Mouse (Mus musculus): ENCODE results near the gene 6330409D20Rik. TPM values are rescaled to one million over a fixed set of nuclear protein-coding genes. Genes with fewer than 3 reads are reported as not detected.

Gene 6330409D20Rik
- 0.20 and 0.28 TPM in 2 replicates for polyA plus RNA-seq (2015; fragmentation: Nextera tagmentation; extraction: Ambion mirVana)

GRCm38 (mm10) chr2:32740916-32741272, at the start of gene 6330409D20Rik:
Gene 6330409D20Rik (minus strand): TSS chr2:32741016.
- no peaks in the 10 kb centered on the region for H3K36me3 ChIP-seq (ENCODE audit: control insufficient read depth, insufficient read depth, low read length)
- H3K4me2 ChIP-seq (ENCODE audit: low read depth, low read length) = peak within 1 kb of the TSS; percentile 91
- ATAC-seq (ENCODE audit: insufficient read depth, low FRiP score) = no peak
- peaks cover 7% of the 10 kb centered on the region; the same call in 1 of the 2 replicates for H3K27me3 ChIP-seq (ENCODE audit: control insufficient read depth, insufficient read depth, low read length)
- H3K9me3 ChIP-seq (replicated peaks; ENCODE audit: control insufficient read depth, low read length) = no peaks in the 10 kb centered on the region
- no peak within 1 kb of the TSS for H3K27ac ChIP-seq (ENCODE audit: low read length)
- H3K4me1 ChIP-seq (ENCODE audit: control insufficient read depth, insufficient read depth, low read length) = peaks cover 16% of the 10 kb centered on the region
- WGBS = 11% methylated on average over 10 of the region's 11 CpGs
- peak within 1 kb of the TSS; percentile 52 for H3K4me3 ChIP-seq (replicated peaks; ENCODE audit: low read length)
- peak within 1 kb of the TSS; percentile 68 for H3K9ac ChIP-seq (ENCODE audit: low read length)

DNA sequence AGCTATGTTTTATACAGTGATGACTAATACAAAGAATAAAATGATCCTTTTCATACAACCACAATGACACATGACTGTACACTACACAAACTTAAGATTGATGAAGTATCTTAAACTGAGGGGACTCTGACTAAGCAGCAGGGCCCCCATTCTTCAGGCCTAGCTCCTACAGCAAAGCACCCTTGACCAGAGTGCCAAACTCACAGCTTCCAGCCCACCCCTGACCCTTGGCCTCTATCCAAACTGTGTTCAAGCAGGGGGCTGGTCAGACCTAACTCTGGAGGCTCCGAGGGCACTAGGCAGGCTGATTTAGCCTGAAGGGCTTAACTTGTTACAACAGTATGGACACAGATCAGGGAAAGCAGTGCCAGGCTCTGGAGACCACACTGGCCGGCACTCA, 47.8 kb upstream of the 6330409D20Rik start:
- no peaks in the 10 kb centered on the region for H3K36me3 ChIP-seq (ENCODE audit: control insufficient read depth, insufficient read depth, low read length)
- H3K9ac ChIP-seq (ENCODE audit: low read length) = no peak overlapping the region
- no peaks in the 10 kb centered on the region for H3K4me1 ChIP-seq (ENCODE audit: control insufficient read depth, insufficient read depth, low read length)
- 45% methylated on average over 2 of the region's 2 CpGs for WGBS
- no peak overlapping the region for H3K4me2 ChIP-seq (ENCODE audit: low read depth, low read length)
- no peaks in the 10 kb centered on the region for H3K27me3 ChIP-seq (ENCODE audit: control insufficient read depth, insufficient read depth, low read length)
- ATAC-seq (ENCODE audit: insufficient read depth, low FRiP score) = no peak
- no peaks in the 10 kb centered on the region for H3K9me3 ChIP-seq (replicated peaks; ENCODE audit: control insufficient read depth, low read length)
- no peak overlapping the region for H3K27ac ChIP-seq (ENCODE audit: low read length)
- H3K4me3 ChIP-seq (replicated peaks; ENCODE audit: low read length) = no peak overlapping the region

GRCm38 (mm10) chr2:32787176-32787575, 46.4 kb upstream of the 6330409D20Rik start:
- Histone ChIP-seq H3K4me2 (ENCODE audit: low read depth, low read length) (no peak overlapping the region), H3K36me3 (ENCODE audit: control insufficient read depth, insufficient read depth, low read length) (no peaks in the 10 kb centered on the region), H3K9me3 (replicated peaks; ENCODE audit: control insufficient read depth, low read length) (no peaks in the 10 kb centered on the region), H3K27ac (ENCODE audit: low read length) (no peak overlapping the region), H3K4me1 (ENCODE audit: control insufficient read depth, insufficient read depth, low read length) (no peaks in the 10 kb centered on the region), H3K4me3 (replicated peaks; ENCODE audit: low read length) (no peak overlapping the region), H3K9ac (ENCODE audit: low read length) (no peak overlapping the region), H3K27me3 (ENCODE audit: control insufficient read depth, insufficient read depth, low read length) (no peaks in the 10 kb centered on the region)
- no peak for ATAC-seq (ENCODE audit: insufficient read depth, low FRiP score)
- WGBS = 61% methylated on average over 6 of the region's 6 CpGs

DNA sequence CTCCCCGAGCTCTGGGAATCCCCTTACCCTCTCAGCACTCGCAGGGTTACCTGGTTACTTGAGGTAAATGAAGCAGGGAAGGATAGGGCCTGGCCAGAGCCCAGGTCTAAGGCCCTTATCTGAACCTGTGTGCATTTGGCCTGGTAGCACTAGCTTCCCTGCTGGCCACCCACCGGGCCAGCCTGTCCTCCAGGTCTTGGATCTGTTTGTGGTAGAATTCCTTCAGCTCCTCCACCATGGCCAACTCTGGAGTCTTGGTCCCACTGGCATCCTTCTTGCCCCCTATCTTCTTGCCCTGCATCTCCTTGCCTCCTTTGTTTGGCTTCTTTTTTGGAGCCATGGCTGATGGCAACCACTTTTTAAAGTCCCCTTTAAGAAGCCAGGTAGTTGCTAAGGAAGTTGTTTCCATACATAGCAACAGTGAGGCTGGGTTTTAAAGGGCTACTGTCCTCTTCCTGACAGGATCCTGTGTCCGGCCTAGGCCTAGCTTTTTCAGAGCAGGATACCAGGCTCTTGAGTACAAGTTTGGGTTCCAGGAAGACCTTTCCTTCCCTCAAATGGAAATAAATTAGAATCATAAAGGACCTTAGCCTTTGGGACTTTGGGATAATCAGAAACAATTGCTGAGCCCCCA, 43.3 kb upstream of the 6330409D20Rik start, which contains the start of gene Cfap157:
Gene Cfap157 (minus strand): TSS at position 381 of the 634 bp plus-strand sequence.
- no peaks in the 10 kb centered on the region for H3K36me3 ChIP-seq (ENCODE audit: control insufficient read depth, insufficient read depth, low read length)
- WGBS = 53% methylated on average over 4 of the region's 4 CpGs
- H3K27ac ChIP-seq (ENCODE audit: low read length) = no peak within 1 kb of the TSS
- H3K4me2 ChIP-seq (ENCODE audit: low read depth, low read length) = no peak within 1 kb of the TSS
- H3K27me3 ChIP-seq (ENCODE audit: control insufficient read depth, insufficient read depth, low read length) = no peaks in the 10 kb centered on the region
- H3K9ac ChIP-seq (ENCODE audit: low read length) = no peak within 1 kb of the TSS
- no peaks in the 10 kb centered on the region for H3K4me1 ChIP-seq (ENCODE audit: control insufficient read depth, insufficient read depth, low read length)
- H3K9me3 ChIP-seq (replicated peaks; ENCODE audit: control insufficient read depth, low read length) = no peaks in the 10 kb centered on the region
- H3K4me3 ChIP-seq (replicated peaks; ENCODE audit: low read length) = no peak within 1 kb of the TSS
- no peak for ATAC-seq (ENCODE audit: insufficient read depth, low FRiP score)

GRCm38 (mm10) chr2:32781710-32782109, 40.9 kb upstream of the 6330409D20Rik start:
- no peak for ATAC-seq (ENCODE audit: insufficient read depth, low FRiP score)
- Histone ChIP-seq H3K36me3 (ENCODE audit: control insufficient read depth, insufficient read depth, low read length) (no peaks in the 10 kb centered on the region), H3K9me3 (replicated peaks; ENCODE audit: control insufficient read depth, low read length) (no peaks in the 10 kb centered on the region), H3K27ac (ENCODE audit: low read length) (no peak overlapping the region), H3K27me3 (ENCODE audit: control insufficient read depth, insufficient read depth, low read length) (no peaks in the 10 kb centered on the region), H3K4me2 (ENCODE audit: low read depth, low read length) (no peak overlapping the region), H3K4me1 (ENCODE audit: control insufficient read depth, insufficient read depth, low read length) (0 out of 2 replicates have a peak, but pooled peaks cover under 1% of the 10 kb centered on the region), H3K9ac (ENCODE audit: low read length) (no peak overlapping the region), H3K4me3 (replicated peaks; ENCODE audit: low read length) (no peak overlapping the region)
- WGBS = 67% methylated on average over 6 of the region's 6 CpGs

DNA sequence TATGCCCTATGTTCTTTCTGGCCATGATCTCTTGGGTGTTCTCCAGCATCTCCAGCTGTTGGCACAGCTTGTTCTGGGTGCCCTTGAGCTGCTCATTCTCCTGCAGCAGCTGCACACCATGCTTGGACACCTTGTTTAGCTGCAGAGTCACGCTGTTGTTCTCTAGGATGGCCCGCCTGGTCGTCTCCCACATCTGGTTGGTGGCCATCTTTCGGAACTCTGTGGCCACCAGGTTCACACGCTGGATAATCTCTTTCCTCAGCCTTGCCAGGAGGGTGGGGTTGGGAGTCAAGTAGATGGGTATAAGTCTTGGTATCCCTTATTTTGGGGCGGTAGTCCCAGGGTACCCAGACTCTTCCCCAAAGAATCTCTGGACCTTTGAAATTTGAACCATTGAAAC, 38.9 kb upstream of the 6330409D20Rik start:
- no peaks in the 10 kb centered on the region for H3K9me3 ChIP-seq (replicated peaks; ENCODE audit: control insufficient read depth, low read length)
- H3K4me2 ChIP-seq (ENCODE audit: low read depth, low read length) = no peak overlapping the region
- no peaks in the 10 kb centered on the region for H3K36me3 ChIP-seq (ENCODE audit: control insufficient read depth, insufficient read depth, low read length)
- peaks cover 12% of the 10 kb centered on the region for H3K4me1 ChIP-seq (ENCODE audit: control insufficient read depth, insufficient read depth, low read length)
- no peak overlapping the region for H3K4me3 ChIP-seq (replicated peaks; ENCODE audit: low read length)
- no peaks in the 10 kb centered on the region for H3K27me3 ChIP-seq (ENCODE audit: control insufficient read depth, insufficient read depth, low read length)
- H3K27ac ChIP-seq (ENCODE audit: low read length) = no peak overlapping the region
- no peak for ATAC-seq (ENCODE audit: insufficient read depth, low FRiP score)
- no peak overlapping the region for H3K9ac ChIP-seq (ENCODE audit: low read length)
- 91% methylated on average over 6 of the region's 6 CpGs for WGBS

DNA sequence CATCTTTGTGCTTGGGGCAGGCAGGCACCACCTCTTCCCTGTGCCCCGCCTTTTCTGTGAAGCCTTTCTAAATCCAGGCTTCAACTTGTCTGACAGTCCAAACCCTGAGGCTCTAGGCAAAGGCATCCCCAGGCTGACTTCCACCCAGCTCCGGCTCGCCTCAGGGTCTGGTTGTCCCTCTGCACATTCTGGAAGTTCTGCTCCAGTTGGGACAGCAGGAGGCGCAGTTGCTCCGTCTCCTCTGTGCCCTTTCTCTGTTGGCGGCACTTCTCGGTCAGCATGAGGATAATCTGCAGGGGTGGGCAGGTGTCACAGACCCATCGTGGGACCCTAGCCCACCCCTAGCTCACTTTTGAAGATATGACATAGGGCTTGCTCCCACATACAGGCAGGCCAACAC, 38.3 kb upstream of the 6330409D20Rik start:
- Histone ChIP-seq H3K9me3 (replicated peaks; ENCODE audit: control insufficient read depth, low read length) (no peaks in the 10 kb centered on the region), H3K4me1 (ENCODE audit: control insufficient read depth, insufficient read depth, low read length) (peaks cover 12% of the 10 kb centered on the region), H3K27ac (ENCODE audit: low read length) (no peak overlapping the region), H3K27me3 (ENCODE audit: control insufficient read depth, insufficient read depth, low read length) (no peaks in the 10 kb centered on the region), H3K36me3 (ENCODE audit: control insufficient read depth, insufficient read depth, low read length) (no peaks in the 10 kb centered on the region), H3K4me2 (ENCODE audit: low read depth, low read length) (no peak overlapping the region), H3K4me3 (replicated peaks; ENCODE audit: low read length) (no peak overlapping the region), H3K9ac (ENCODE audit: low read length) (no peak overlapping the region; the same call in 1 of the 2 replicates)
- WGBS = 11% methylated on average over 8 of the region's 8 CpGs
- no peak for ATAC-seq (ENCODE audit: insufficient read depth, low FRiP score)

- WGBS = 94% methylated on average over 6 of the region's 6 CpGs
Measured at GRCm38 (mm10) chr2:32778081-32778480, 37.3 kb upstream of the 6330409D20Rik start.

DNA sequence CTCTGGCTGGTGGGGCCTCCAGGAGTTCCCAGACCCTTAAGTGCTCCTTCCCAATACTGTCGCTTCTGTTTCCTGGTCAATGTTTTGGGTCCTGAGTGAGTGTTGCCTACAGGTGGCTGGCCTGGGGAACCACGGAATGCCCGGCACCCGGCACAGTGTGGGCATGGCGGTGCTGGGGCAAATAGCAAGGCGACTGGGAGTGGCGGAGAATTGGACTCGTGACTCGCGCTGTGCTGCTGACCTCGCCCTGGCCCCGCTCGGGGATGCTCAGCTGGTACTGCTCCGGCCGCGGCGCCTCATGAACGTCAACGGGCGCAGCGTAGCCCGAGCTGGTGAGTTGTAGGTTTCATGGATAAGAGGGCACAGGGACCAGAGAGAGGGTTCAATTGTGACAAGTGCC, 35.4 kb upstream of the 6330409D20Rik start:
- H3K27ac ChIP-seq (ENCODE audit: low read length) = no peak overlapping the region
- peak overlapping the region; percentile 58 for H3K4me3 ChIP-seq (replicated peaks; ENCODE audit: low read length)
- no peaks in the 10 kb centered on the region for H3K9me3 ChIP-seq (replicated peaks; ENCODE audit: control insufficient read depth, low read length)
- 26% methylated on average over 22 of the region's 22 CpGs for WGBS
- peak overlapping the region; percentile 68 for H3K9ac ChIP-seq (ENCODE audit: low read length)
- H3K4me2 ChIP-seq (ENCODE audit: low read depth, low read length) = peak overlapping the region; percentile 92
- no peaks in the 10 kb centered on the region for H3K36me3 ChIP-seq (ENCODE audit: control insufficient read depth, insufficient read depth, low read length)
- no peaks in the 10 kb centered on the region for H3K27me3 ChIP-seq (ENCODE audit: control insufficient read depth, insufficient read depth, low read length)
- peaks cover 18% of the 10 kb centered on the region for H3K4me1 ChIP-seq (ENCODE audit: control insufficient read depth, insufficient read depth, low read length)
- no peak for ATAC-seq (ENCODE audit: insufficient read depth, low FRiP score)

More at GRCm38 (mm10) chr2:32778081-32778480, 37.3 kb upstream of the 6330409D20Rik start:
- Histone ChIP-seq H3K9me3 (replicated peaks; ENCODE audit: control insufficient read depth, low read length) (no peaks in the 10 kb centered on the region), H3K27ac (ENCODE audit: low read length) (no peak overlapping the region), H3K9ac (ENCODE audit: low read length) (no peak overlapping the region), H3K4me3 (replicated peaks; ENCODE audit: low read length) (no peak overlapping the region), H3K36me3 (ENCODE audit: control insufficient read depth, insufficient read depth, low read length) (no peaks in the 10 kb centered on the region), H3K27me3 (ENCODE audit: control insufficient read depth, insufficient read depth, low read length) (no peaks in the 10 kb centered on the region), H3K4me2 (ENCODE audit: low read depth, low read length) (no peak overlapping the region), H3K4me1 (ENCODE audit: control insufficient read depth, insufficient read depth, low read length) (peaks cover 12% of the 10 kb centered on the region)
- no peak for ATAC-seq (ENCODE audit: insufficient read depth, low FRiP score)
